Mouse (Mus musculus): ENCODE measurements at regions not wholly inside any gene's neighbourhood (a gene's known extent, or its start where the extent isn't known, plus 50 kb on each side); places are given as distances from the start of the nearest gene placed in this dataset.

- ATAC-seq (replicated peaks; ENCODE audit: low read depth, poor library complexity, severe bottlenecking), result no peak
Observed at GRCm38 (mm10) chr2:137729207-137729606, 527.2 kb upstream of the Btbd3 start.

- ATAC-seq (replicated peaks; ENCODE audit: low read depth, poor library complexity, severe bottlenecking), result no peak
Observed at GRCm38 (mm10) chr2:137723651-137724050, 532.7 kb upstream of the Btbd3 start.

GRCm38 (mm10) chr2:137721767-137722424 is 534.5 kb upstream of the Btbd3 start:
- ATAC-seq (replicated peaks; ENCODE audit: low read depth, poor library complexity, severe bottlenecking), result no peak

GRCm38 (mm10) chr2:137715891-137716290 is 540.5 kb upstream of the Btbd3 start:
- no peak for ATAC-seq (replicated peaks; ENCODE audit: low read depth, poor library complexity, severe bottlenecking)

- ATAC-seq (replicated peaks; ENCODE audit: low read depth, poor library complexity, severe bottlenecking), result no peak
Observed at GRCm38 (mm10) chr2:137706528-137706988, 549.8 kb upstream of the Btbd3 start.

GRCm38 (mm10) chr2:137705724-137706422 is 550.5 kb upstream of the Btbd3 start:
- no peak for ATAC-seq (replicated peaks; ENCODE audit: low read depth, poor library complexity, severe bottlenecking)

- ATAC-seq (replicated peaks; ENCODE audit: low read depth, poor library complexity, severe bottlenecking), result no peak
Observed at GRCm38 (mm10) chr2:137704948-137705723, 551.2 kb upstream of the Btbd3 start.

- ATAC-seq (replicated peaks; ENCODE audit: low read depth, poor library complexity, severe bottlenecking), result no peak
Observed at GRCm38 (mm10) chr2:137704565-137704947, 551.8 kb upstream of the Btbd3 start.

- ATAC-seq (replicated peaks; ENCODE audit: low read depth, poor library complexity, severe bottlenecking), result no peak
Observed at GRCm38 (mm10) chr2:137704051-137704450, 552.3 kb upstream of the Btbd3 start.

GRCm38 (mm10) chr2:137695885-137696284 is 560.5 kb upstream of the Btbd3 start:
- no peak for ATAC-seq (replicated peaks; ENCODE audit: low read depth, poor library complexity, severe bottlenecking)

- ATAC-seq (replicated peaks; ENCODE audit: low read depth, poor library complexity, severe bottlenecking), result no peak
Observed at GRCm38 (mm10) chr2:137694020-137694419, 562.3 kb upstream of the Btbd3 start.

GRCm38 (mm10) chr2:137687208-137687607 is 569.2 kb upstream of the Btbd3 start:
- ATAC-seq (replicated peaks; ENCODE audit: low read depth, poor library complexity, severe bottlenecking), result no peak

GRCm38 (mm10) chr2:137686735-137687134 is 569.6 kb upstream of the Btbd3 start:
- ATAC-seq (replicated peaks; ENCODE audit: low read depth, poor library complexity, severe bottlenecking), result no peak

GRCm38 (mm10) chr2:137681762-137682161 is 565.3 kb upstream of the Jag1 start:
- no peak for ATAC-seq (replicated peaks; ENCODE audit: low read depth, poor library complexity, severe bottlenecking)

GRCm38 (mm10) chr2:137663171-137663570 is 546.7 kb upstream of the Jag1 start:
- no peak for ATAC-seq (replicated peaks; ENCODE audit: low read depth, poor library complexity, severe bottlenecking)

GRCm38 (mm10) chr2:137662216-137662615 is 545.8 kb upstream of the Jag1 start:
- ATAC-seq (replicated peaks; ENCODE audit: low read depth, poor library complexity, severe bottlenecking), result no peak

- ATAC-seq (replicated peaks; ENCODE audit: low read depth, poor library complexity, severe bottlenecking), result no peak
Observed at GRCm38 (mm10) chr2:137660449-137660848, 544.0 kb upstream of the Jag1 start.

GRCm38 (mm10) chr2:137654296-137654695 is 537.9 kb upstream of the Jag1 start:
- ATAC-seq (replicated peaks; ENCODE audit: low read depth, poor library complexity, severe bottlenecking), result no peak

GRCm38 (mm10) chr2:137644160-137644559 is 527.7 kb upstream of the Jag1 start:
- no peak for ATAC-seq (replicated peaks; ENCODE audit: low read depth, poor library complexity, severe bottlenecking)

- no peak for ATAC-seq (replicated peaks; ENCODE audit: low read depth, poor library complexity, severe bottlenecking)
Observed at GRCm38 (mm10) chr2:137643269-137644055, 527.0 kb upstream of the Jag1 start.
